In genomic region chr11:40395331-40395730, GRCm38 (mm10) we compare ENCODE assay signal across 10 mouse cellular contexts.
A peak's percentile ranks its signal among the peaks of the same experiment; 100 is the strongest.
DNase-seq lines count a peak whose midpoint lies in the region; ATAC-seq and TF ChIP-seq lines count a peak whose summit lies in the region.
"Had no signal": no experiment of that assay in that cellular context is flagged by ENCODE, and none has a peak within 500 bp of the region (broad histone marks: within the 10 kb centered on the region; RNA-seq: fewer than 3 reads in every experiment).

No protein-coding gene starts in this region.

- TF ChIP-seq CTCF in lung, embryonic 14.5 days (IDR thresholded peaks at IDR 0.05; ENCODE audit: low read depth) = no peak

- H3K9me3 ChIP-seq in lung, embryonic 14.5 days (ENCODE audit: low read depth, low read length) = no peaks in the 10 kb centered on the region
- no peaks in the 10 kb centered on the region for H3K9me3 ChIP-seq in hindbrain, embryonic 14.5 days (ENCODE audit: control insufficient read depth, low read length)
- H3K9me3 ChIP-seq in neural tube, embryonic 13.5 days = no peaks in the 10 kb centered on the region
- H3K9me3 ChIP-seq: heart, embryonic 12.5 days had no signal

- no peaks in the 10 kb centered on the region for H3K27me3 ChIP-seq in lung, embryonic 14.5 days (ENCODE audit: insufficient read depth, low read length)
- H3K27me3 ChIP-seq in hindbrain, embryonic 14.5 days (ENCODE audit: control insufficient read depth, insufficient read depth, low read length) = no peaks in the 10 kb centered on the region
- no peaks in the 10 kb centered on the region for H3K27me3 ChIP-seq in neural tube, embryonic 13.5 days
- H3K27me3 ChIP-seq: heart, embryonic 12.5 days had no signal

- H3K27ac ChIP-seq in lung, embryonic 14.5 days (ENCODE audit: low read depth) = no peak overlapping the region
- peak overlapping the region; percentile 74 for H3K27ac ChIP-seq in hindbrain, embryonic 14.5 days
- peak overlapping the region; percentile 82 for H3K27ac ChIP-seq in neural tube, embryonic 13.5 days (replicated peaks)

- H3K36me3 ChIP-seq in lung, embryonic 14.5 days (ENCODE audit: insufficient read depth) = no peaks in the 10 kb centered on the region
- no peaks in the 10 kb centered on the region for H3K36me3 ChIP-seq in hindbrain, embryonic 14.5 days (replicated peaks; ENCODE audit: control insufficient read depth, insufficient read depth)
- no peaks in the 10 kb centered on the region for H3K36me3 ChIP-seq in neural tube, embryonic 13.5 days
- H3K36me3 ChIP-seq: heart, embryonic 12.5 days had no signal

- 62% methylated on average over 11 of the region's 11 CpGs for WGBS in lung, embryonic 14.5 days
- WGBS in hindbrain, embryonic 14.5 days = 50% methylated on average over 11 of the region's 11 CpGs
- WGBS in neural tube, embryonic 13.5 days = 53% methylated on average over 11 of the region's 11 CpGs

- H3K4me1 ChIP-seq in lung, embryonic 14.5 days (ENCODE audit: insufficient read depth) = no peaks in the 10 kb centered on the region
- peaks cover 18% of the 10 kb centered on the region for H3K4me1 ChIP-seq in hindbrain, embryonic 14.5 days (replicated peaks; ENCODE audit: control insufficient read depth, insufficient read depth, low read length)
- peaks cover 29% of the 10 kb centered on the region for H3K4me1 ChIP-seq in neural tube, embryonic 13.5 days (replicated peaks)
- H3K4me1 ChIP-seq: heart, embryonic 12.5 days had no signal

- H3K4me3 ChIP-seq in lung, embryonic 14.5 days (ENCODE audit: low read depth, low read length) = no peak overlapping the region
- no peak overlapping the region for H3K4me3 ChIP-seq in hindbrain, embryonic 14.5 days (replicated peaks; ENCODE audit: low read length)
- H3K4me3 ChIP-seq in neural tube, embryonic 13.5 days = no peak overlapping the region
- H3K4me3 ChIP-seq: heart, embryonic 12.5 days had no signal

- H3K9ac ChIP-seq in lung, embryonic 14.5 days = no peak overlapping the region
- H3K9ac ChIP-seq in hindbrain, embryonic 14.5 days = peak overlapping the region; percentile 36; the same call in 1 of the 2 replicates
- H3K9ac ChIP-seq in neural tube, embryonic 13.5 days = peak overlapping the region; percentile 41
- H3K9ac ChIP-seq: heart, embryonic 12.5 days had no signal

- ATAC-seq in lung, embryonic 14.5 days (ENCODE audit: insufficient read depth) = no peak
- peak; percentile 58; the same call in 1 of the 2 replicates for ATAC-seq in hindbrain, embryonic 14.5 days (ENCODE audit: low FRiP score)
- peak; percentile 64; the same call in 1 of the 2 replicates for ATAC-seq in neural tube, embryonic 13.5 days (ENCODE audit: low read depth)
- ATAC-seq in cerebellum, adult (ENCODE audit: insufficient number of reproducible peaks, low FRiP score, low TSS enrichment) = no peak

- DNase-seq in lung, embryonic 14.5 days = peak; percentile 9
- DNase-seq in lung, postnatal 10 days = no peak
- peak; percentile 60 for DNase-seq in hindbrain, embryonic 14.5 days (ENCODE audit: low spot score)
- DNase-seq in layer of hippocampus, postnatal 36 days = peak; percentile 32 to 35
- DNase-seq in testis, postnatal 10 days (ENCODE audit: low spot score) = no peak
- DNase-seq in lung, postnatal 14 days = no peak
- DNase-seq: cerebellum, adult 9-11 months had no signal

- H3K4me2 ChIP-seq in lung, embryonic 14.5 days = no peak overlapping the region
- H3K4me2 ChIP-seq in hindbrain, embryonic 14.5 days (replicated peaks) = peak overlapping the region; percentile 39
- H3K4me2 ChIP-seq in neural tube, embryonic 13.5 days = peak overlapping the region; percentile 26
- H3K4me2 ChIP-seq: heart, embryonic 12.5 days had no signal

Comparison
In these comparisons a context has a peak if more than half of its experiments do, and no peak if none do; other contexts are left out.
1. DNase-seq: peak in lung, embryonic 14.5 days (single experiment), hindbrain, embryonic 14.5 days (single experiment) and layer of hippocampus, postnatal 36 days (2 of 2); none in lung, postnatal 10 days (single experiment), testis, postnatal 10 days (single experiment) and lung, postnatal 14 days (single experiment).
2. ATAC-seq: peak in hindbrain, embryonic 14.5 days (single experiment) and neural tube, embryonic 13.5 days (single experiment); none in lung, embryonic 14.5 days (single experiment) and cerebellum, adult (single experiment).